Mouse (Mus musculus): ENCODE measurements around the gene Sertad1. TPM values are rescaled to one million over a fixed set of nuclear protein-coding genes. Genes with fewer than 3 reads are reported as not detected.

Gene Sertad1
- total RNA-seq (2017): 23.3 and 25.8 TPM in 2 replicates

GRCm38 (mm10) chr7:27486770-27487697 is at the start of gene Sertad1:
Gene Sertad1, plus strand, starts transcription at chr7:27486910.
- peak; percentile 78 to 81 for ATAC-seq (replicated peaks in 1 of 2; ENCODE audit: insufficient read depth in 1 of 2, low FRiP score in 2 of 2, low TSS enrichment in 1 of 2, low read depth in 1 of 2, poor library complexity in 2 of 2, severe bottlenecking in 2 of 2)

GRCm38 (mm10) chr7:27437544-27437943 is 49.2 kb upstream of the Sertad1 start:
- no peak for ATAC-seq (replicated peaks in 1 of 2; ENCODE audit: insufficient read depth in 1 of 2, low FRiP score in 2 of 2, low TSS enrichment in 1 of 2, low read depth in 1 of 2, poor library complexity in 2 of 2, severe bottlenecking in 2 of 2)

- no peak for ATAC-seq (replicated peaks in 1 of 2; ENCODE audit: insufficient read depth in 1 of 2, low FRiP score in 2 of 2, low TSS enrichment in 1 of 2, low read depth in 1 of 2, poor library complexity in 2 of 2, severe bottlenecking in 2 of 2)
These were observed 46.7 kb upstream of the Sertad1 start for GRCm38 (mm10) chr7:27440014-27440413.

- ATAC-seq (replicated peaks in 1 of 2; ENCODE audit: insufficient read depth in 1 of 2, low FRiP score in 2 of 2, low TSS enrichment in 1 of 2, low read depth in 1 of 2, poor library complexity in 2 of 2, severe bottlenecking in 2 of 2): no peak
These were observed 40.7 kb upstream of the Sertad1 start for GRCm38 (mm10) chr7:27446051-27446450.

GRCm38 (mm10) chr7:27446521-27447418 is 39.9 kb upstream of the Sertad1 start:
- ATAC-seq (replicated peaks in 1 of 2; ENCODE audit: insufficient read depth in 1 of 2, low FRiP score in 2 of 2, low TSS enrichment in 1 of 2, low read depth in 1 of 2, poor library complexity in 2 of 2, severe bottlenecking in 2 of 2): peak in 1 of 2 experiments; percentile 6; a peak in 1 of 4 replicates

- peak; percentile 80 to 89 for ATAC-seq (replicated peaks in 1 of 2; ENCODE audit: insufficient read depth in 1 of 2, low FRiP score in 2 of 2, low TSS enrichment in 1 of 2, low read depth in 1 of 2, poor library complexity in 2 of 2, severe bottlenecking in 2 of 2)
These were observed 39.1 kb upstream of the Sertad1 start, which contains the start of the genes Sptbn4 and Blvrb for GRCm38 (mm10) chr7:27447419-27448286. Gene Sptbn4, minus strand, starts transcription at chr7:27447686. Gene Blvrb, plus strand, starts transcription at chr7:27447978.

- no peak for ATAC-seq (replicated peaks in 1 of 2; ENCODE audit: insufficient read depth in 1 of 2, low FRiP score in 2 of 2, low TSS enrichment in 1 of 2, low read depth in 1 of 2, poor library complexity in 2 of 2, severe bottlenecking in 2 of 2)
These were observed 38.1 kb upstream of the Sertad1 start for GRCm38 (mm10) chr7:27448421-27449206.

- ATAC-seq (replicated peaks in 1 of 2; ENCODE audit: insufficient read depth in 1 of 2, low FRiP score in 2 of 2, low TSS enrichment in 1 of 2, low read depth in 1 of 2, poor library complexity in 2 of 2, severe bottlenecking in 2 of 2): no peak
These were observed 37.4 kb upstream of the Sertad1 start for GRCm38 (mm10) chr7:27449256-27449862.

GRCm38 (mm10) chr7:27451359-27451758 is 35.4 kb upstream of the Sertad1 start:
- ATAC-seq (replicated peaks in 1 of 2; ENCODE audit: insufficient read depth in 1 of 2, low FRiP score in 2 of 2, low TSS enrichment in 1 of 2, low read depth in 1 of 2, poor library complexity in 2 of 2, severe bottlenecking in 2 of 2): no peak

GRCm38 (mm10) chr7:27452206-27452770 is 34.4 kb upstream of the Sertad1 start:
- no peak for ATAC-seq (replicated peaks in 1 of 2; ENCODE audit: insufficient read depth in 1 of 2, low FRiP score in 2 of 2, low TSS enrichment in 1 of 2, low read depth in 1 of 2, poor library complexity in 2 of 2, severe bottlenecking in 2 of 2)

GRCm38 (mm10) chr7:27454461-27455121 is 32.1 kb upstream of the Sertad1 start:
- ATAC-seq (replicated peaks in 1 of 2; ENCODE audit: insufficient read depth in 1 of 2, low FRiP score in 2 of 2, low TSS enrichment in 1 of 2, low read depth in 1 of 2, poor library complexity in 2 of 2, severe bottlenecking in 2 of 2): no peak

- ATAC-seq (replicated peaks in 1 of 2; ENCODE audit: insufficient read depth in 1 of 2, low FRiP score in 2 of 2, low TSS enrichment in 1 of 2, low read depth in 1 of 2, poor library complexity in 2 of 2, severe bottlenecking in 2 of 2): no peak
These were observed 31.4 kb upstream of the Sertad1 start for GRCm38 (mm10) chr7:27455273-27455672.

GRCm38 (mm10) chr7:27458614-27459013 is 28.1 kb upstream of the Sertad1 start:
- no peak for ATAC-seq (replicated peaks in 1 of 2; ENCODE audit: insufficient read depth in 1 of 2, low FRiP score in 2 of 2, low TSS enrichment in 1 of 2, low read depth in 1 of 2, poor library complexity in 2 of 2, severe bottlenecking in 2 of 2)

GRCm38 (mm10) chr7:27459640-27460039 is 27.1 kb upstream of the Sertad1 start:
- ATAC-seq (replicated peaks in 1 of 2; ENCODE audit: insufficient read depth in 1 of 2, low FRiP score in 2 of 2, low TSS enrichment in 1 of 2, low read depth in 1 of 2, poor library complexity in 2 of 2, severe bottlenecking in 2 of 2): no peak

GRCm38 (mm10) chr7:27460477-27460876 is 26.2 kb upstream of the Sertad1 start:
- ATAC-seq (replicated peaks in 1 of 2; ENCODE audit: insufficient read depth in 1 of 2, low FRiP score in 2 of 2, low TSS enrichment in 1 of 2, low read depth in 1 of 2, poor library complexity in 2 of 2, severe bottlenecking in 2 of 2): peak in 1 of 2 experiments; percentile 29; a peak in 2 of 4 replicates
